Mouse (Mus musculus) MEL (cell line): ENCODE data around the gene Senp3. TPM values are rescaled to one million over a fixed set of nuclear protein-coding genes. Genes with fewer than 3 reads are reported as not detected.

Source experiments
- DNase-seq: peaks from one replicate; pipeline ENCODE4 v3.0.0; 2011; ENCODE audit warnings: low read depth, low spot score
- H3K27ac ChIP-seq: 2 replicates; pipeline ENCODE4 v1.5.1; 2012; ENCODE audit warnings: low read depth, mild to moderate bottlenecking, control low read depth, low read length, moderate library complexity; ENCODE audit not compliant: control insufficient read depth
- H3K27me3 ChIP-seq, 2 experiments: fragments of 150-350 bp in 1 of 2; sonication (generic) in 1 of 2; 2 replicates each; pipeline ENCODE4 v1.6.1; 2012; ENCODE audit warnings: low read length in 2 of 2, mild to moderate bottlenecking in 2 of 2, improper control_type of control experiment in 1 of 2, moderate library complexity in 1 of 2; ENCODE audit not compliant: insufficient read depth in 2 of 2, control insufficient read depth in 1 of 2
- H3K36me3 ChIP-seq, 2 experiments: 2 replicates each; pipeline ENCODE4 v1.6.1; 2012 to 2014; ENCODE audit warnings: low read length in 2 of 2, improper control_type of control experiment in 1 of 2, inconsistent platforms in 1 of 2, mild to moderate bottlenecking in 1 of 2; ENCODE audit not compliant: insufficient read depth in 2 of 2, control insufficient read depth in 1 of 2
- H3K4me1 ChIP-seq, 2 experiments: fragments of 150-350 bp in 1 of 2; sonication (generic) in 1 of 2; 2 replicates each; pipeline ENCODE4 v1.6.1; 2012; ENCODE audit warnings: low read length in 2 of 2, improper control_type of control experiment in 1 of 2, mild to moderate bottlenecking in 1 of 2; ENCODE audit not compliant: insufficient read depth in 2 of 2, control insufficient read depth in 1 of 2
- H3K4me3 ChIP-seq, 2 experiments: fragments of 150-350 bp in 1 of 2; sonication (generic) in 1 of 2; 2 replicates each; pipeline ENCODE4 v1.5.1; 2012; ENCODE audit warnings: low read depth in 2 of 2, low read length in 2 of 2, mild to moderate bottlenecking in 2 of 2, moderate library complexity in 2 of 2, control low read depth in 1 of 2, improper control_type of control experiment in 1 of 2; ENCODE audit not compliant: control insufficient read depth in 1 of 2, insufficient read depth in 1 of 2
- H3K79me2 ChIP-seq: 2 replicates; pipeline ENCODE4 v1.6.1; 2012; ENCODE audit warnings: mild to moderate bottlenecking, low read length, moderate library complexity; ENCODE audit not compliant: control insufficient read depth, poor library complexity, insufficient read depth
- H3K9ac ChIP-seq: 2 replicates; pipeline ENCODE4 v1.6.1; 2012; ENCODE audit warnings: low read depth, mild to moderate bottlenecking, control low read depth, low read length, moderate library complexity; ENCODE audit not compliant: control insufficient read depth, poor library complexity, severe bottlenecking
- H3K9me3 ChIP-seq: fragments of 150-350 bp; sonication (generic); replicated peaks from 2 replicates; pipeline ENCODE4 v1.6.1; 2012; ENCODE audit warnings: mild to moderate bottlenecking, low read length, improper control_type of control experiment, moderate library complexity; ENCODE audit not compliant: insufficient read depth
- CHD1 ChIP-seq: IDR thresholded peaks from 2 replicates; pipeline ENCODE4 v1.6.1; 2012; ENCODE audit warnings: low read depth, mild to moderate bottlenecking, inconsistent platforms, low read length, improper control_type of control experiment
- CTCF ChIP-seq, 3 experiments: IDR thresholded peaks in 2 of 3; conservative IDR thresholded peaks in 1 of 3; 2 replicates each; pipeline ENCODE4 v1.5.1; 2011 to 2012; ENCODE audit warnings: low read length in 3 of 3, low read depth in 2 of 3, mild to moderate bottlenecking in 2 of 3, improper control_type of control experiment in 1 of 3, inconsistent platforms in 1 of 3, mixed read lengths in 1 of 3, moderate library complexity in 1 of 3; ENCODE audit not compliant: control insufficient read depth in 1 of 3, insufficient read depth in 1 of 3, poor library complexity in 1 of 3, severe bottlenecking in 1 of 3
- ETS1 ChIP-seq: IDR thresholded peaks from 2 replicates; pipeline ENCODE4 v1.6.1; 2012; ENCODE audit warnings: low read depth, mild to moderate bottlenecking, inconsistent platforms, low read length, improper control_type of control experiment, moderate library complexity
- JUND ChIP-seq: IDR thresholded peaks from 2 replicates; pipeline ENCODE4 v1.6.1; 2011; ENCODE audit warnings: low read depth, mild to moderate bottlenecking, improper control_type of control experiment, low read length
- KAT2A ChIP-seq: conservative IDR thresholded peaks from 2 replicates; pipeline ENCODE4 v1.6.1; 2012; ENCODE audit warnings: low read depth, low read length, improper control_type of control experiment, inconsistent platforms
- MAFK ChIP-seq: IDR thresholded peaks from 2 replicates; pipeline ENCODE4 v1.6.1; 2011; ENCODE audit warnings: low read depth, mild to moderate bottlenecking, low read length, improper control_type of control experiment, borderline replicate concordance
- MAX ChIP-seq: IDR thresholded peaks from 2 replicates; pipeline ENCODE4 v1.6.1; 2011; ENCODE audit warnings: low read length, improper control_type of control experiment
- MXI1 ChIP-seq: IDR thresholded peaks from 2 replicates; pipeline ENCODE4 v1.6.1; 2011; ENCODE audit warnings: mild to moderate bottlenecking, low read depth, low read length, improper control_type of control experiment
- NELFE ChIP-seq: IDR thresholded peaks from 2 replicates; pipeline ENCODE4 v1.6.1; 2011; ENCODE audit warnings: low read depth, low read length, improper control_type of control experiment
- NRF1 ChIP-seq: IDR thresholded peaks from 2 replicates; pipeline ENCODE4 v1.6.1; 2014; ENCODE audit warnings: low read depth, mild to moderate bottlenecking, inconsistent platforms, low read length, improper control_type of control experiment, moderate library complexity; ENCODE audit not compliant: poor library complexity, insufficient read depth, severe bottlenecking
- POLR2A ChIP-seq, 2 experiments: IDR thresholded peaks; 2 replicates each; pipeline ENCODE4 v1.6.1; 2011 to 2012; ENCODE audit warnings: low read length in 2 of 2, mild to moderate bottlenecking in 2 of 2, control low read depth in 1 of 2, improper control_type of control experiment in 1 of 2, low read depth in 1 of 2, moderate library complexity in 1 of 2; ENCODE audit not compliant: control insufficient read depth in 1 of 2, insufficient read depth in 1 of 2, poor library complexity in 1 of 2
- RAD21 ChIP-seq: IDR thresholded peaks from 2 replicates; pipeline ENCODE4 v1.6.1; 2011; ENCODE audit warnings: mild to moderate bottlenecking, low read depth, low read length, improper control_type of control experiment
- SMC3 ChIP-seq: IDR thresholded peaks from 2 replicates; pipeline ENCODE4 v1.6.1; 2011; ENCODE audit warnings: low read depth, low read length, improper control_type of control experiment
- TCF12 ChIP-seq: IDR thresholded peaks from 2 replicates; pipeline ENCODE4 v1.6.1; 2014; ENCODE audit warnings: low read depth, mild to moderate bottlenecking, inconsistent platforms, low read length, improper control_type of control experiment, moderate library complexity
- USF1 ChIP-seq: IDR thresholded peaks from 2 replicates; pipeline ENCODE4 v1.6.1; 2014; ENCODE audit warnings: low read depth, mild to moderate bottlenecking, inconsistent platforms, low read length, improper control_type of control experiment, moderate library complexity
- USF2 ChIP-seq, 2 experiments: IDR thresholded peaks; 2 replicates each; pipeline ENCODE4 v1.6.1; 2011 to 2012; ENCODE audit warnings: improper control_type of control experiment in 2 of 2, low read length in 2 of 2, borderline replicate concordance in 1 of 2, inconsistent platforms in 1 of 2, low read depth in 1 of 2, mild to moderate bottlenecking in 1 of 2; ENCODE audit not compliant: insufficient read depth in 1 of 2
- ZC3H11A ChIP-seq: IDR thresholded peaks from 2 replicates; pipeline ENCODE4 v1.6.1; 2012; ENCODE audit warnings: low read depth, mild to moderate bottlenecking, inconsistent platforms, low read length, improper control_type of control experiment
- ZKSCAN1 ChIP-seq: IDR thresholded peaks from 2 replicates; pipeline ENCODE4 v1.6.1; 2012; ENCODE audit warnings: low read depth, mild to moderate bottlenecking, inconsistent platforms, low read length, improper control_type of control experiment, moderate library complexity
- ZNF384 ChIP-seq: IDR thresholded peaks from 2 replicates; pipeline ENCODE4 v1.6.1; 2012; ENCODE audit warnings: low read depth, mild to moderate bottlenecking, inconsistent platforms, low read length, improper control_type of control experiment
- polyA plus RNA-seq, 2 experiments: library from polyadenylated mRNA; stranded (reverse) in 1 of 2; unstranded in 1 of 2; fragments of >175 nt in 1 of 2; fragments of >200 nt in 1 of 2; gene quantifications; 2 replicates each; pipeline versions ENCODE4 v1.2.1 to v1.2.4; 2012; ENCODE audit warnings: low replicate concordance in 2 of 2, low read depth in 1 of 2; ENCODE audit not compliant: insufficient read length in 2 of 2, insufficient read depth in 1 of 2, missing spikeins in 1 of 2
- total RNA-seq: library from RNA; depleted of rRNA; stranded (reverse); fragments of 300-350 nt; gene quantifications from 2 replicates; pipeline ENCODE4 v1.2.3, GENCODE M21; 2012

Gene Senp3
- total and polyA plus RNA-seq, 3 experiments, result 147 to 890 (median 171) TPM

GRCm38 (mm10) chr11:69716953-69717352 lies 35.1 kb upstream of the Senp3 start:
- no peak overlapping the region for H3K27ac ChIP-seq

GRCm38 (mm10) chr11:69715929-69716328 lies 34.0 kb upstream of the Senp3 start:
- H3K27me3 ChIP-seq, result no peaks in the 10 kb centered on the region
- H3K79me2 ChIP-seq, result no peaks in the 10 kb centered on the region
- peaks cover 0 to 3% of the 10 kb centered on the region in 2 experiments; a peak in 1 of 4 replicates for H3K36me3 ChIP-seq
- no peak overlapping the region for H3K27ac ChIP-seq
- no peak for DNase-seq
- peaks cover 0 to 5% of the 10 kb centered on the region in 2 experiments; a peak in 1 of 4 replicates for H3K4me1 ChIP-seq
- no peak overlapping the region for H3K9ac ChIP-seq
- TF ChIP-seq MXI1 (0 out of 2 replicates have a peak, but pooled peaks have one; percentile 12), NELFE (no peak), MAX (peak; percentile 37; the same call in 1 of the 2 replicates)
- H3K9me3 ChIP-seq, result no peaks in the 10 kb centered on the region
- no peak overlapping the region for H3K4me3 ChIP-seq

More at GRCm38 (mm10) chr11:69716953-69717352, 35.1 kb upstream of the Senp3 start:
- Histone ChIP-seq H3K9ac (no peak overlapping the region), H3K27me3 (no peaks in the 10 kb centered on the region), H3K4me3 (no peak overlapping the region), H3K36me3 (peaks cover 0 to 3% of the 10 kb centered on the region in 2 experiments; a peak in 1 of 4 replicates), H3K4me1 (peaks cover 0 to 5% of the 10 kb centered on the region in 2 experiments; a peak in 1 of 4 replicates), H3K79me2 (no peaks in the 10 kb centered on the region), H3K9me3 (no peaks in the 10 kb centered on the region)
- no peak for DNase-seq
- no peak for TF ChIP-seq ZNF384
- no peak for TF ChIP-seq CHD1
- TF ChIP-seq CTCF (IDR thresholded peaks at IDR 0.05 in 2 of 3, conservative IDR thresholded peaks at IDR 0.05 in 1 of 3; ENCODE audit: control insufficient read depth in 1 of 3, insufficient read depth in 1 of 3, low read depth in 2 of 3, low read length in 3 of 3, poor library complexity in 1 of 3, severe bottlenecking in 1 of 3), result 0 out of 6 replicates have a peak, but pooled peaks of 1 of the 3 experiments have one; percentile 20
- no peak for TF ChIP-seq NRF1
- no peak for TF ChIP-seq USF1

GRCm38 (mm10) chr11:69715482-69715881 lies 33.6 kb upstream of the Senp3 start:
- Histone ChIP-seq H3K27me3 (no peaks in the 10 kb centered on the region), H3K4me3 (no peak overlapping the region), H3K79me2 (no peaks in the 10 kb centered on the region), H3K9ac (no peak overlapping the region), H3K36me3 (peaks cover 0 to 3% of the 10 kb centered on the region in 2 experiments; a peak in 1 of 4 replicates), H3K27ac (no peak overlapping the region), H3K4me1 (peaks cover 0 to 5% of the 10 kb centered on the region in 2 experiments; a peak in 1 of 4 replicates), H3K9me3 (no peaks in the 10 kb centered on the region)
- peak; percentile 66 for DNase-seq
- TF ChIP-seq SMC3, result peak; percentile 59
- TF ChIP-seq JUND, result no peak
- no peak for TF ChIP-seq USF2 (IDR thresholded peaks at IDR 0.05; ENCODE audit: borderline replicate concordance in 1 of 2, insufficient read depth in 1 of 2, low read depth in 1 of 2, low read length in 2 of 2)
- 0 out of 2 replicates have a peak, but pooled peaks have one; percentile 36 for TF ChIP-seq MXI1
- TF ChIP-seq KAT2A, result no peak
- no peak for TF ChIP-seq CHD1
- no peak for TF ChIP-seq ETS1
- TF ChIP-seq CTCF (IDR thresholded peaks at IDR 0.05 in 2 of 3, conservative IDR thresholded peaks at IDR 0.05 in 1 of 3; ENCODE audit: control insufficient read depth in 1 of 3, insufficient read depth in 1 of 3, low read depth in 2 of 3, low read length in 3 of 3, poor library complexity in 1 of 3, severe bottlenecking in 1 of 3), result peak; percentile 73 to 87 (median 75)
- TF ChIP-seq POLR2A (IDR thresholded peaks at IDR 0.05; ENCODE audit: control insufficient read depth in 1 of 2, insufficient read depth in 1 of 2, low read depth in 1 of 2, low read length in 2 of 2, poor library complexity in 1 of 2), result no peak
- TF ChIP-seq TCF12, result no peak
- peak; percentile 74 for TF ChIP-seq RAD21
- TF ChIP-seq ZKSCAN1, result no peak
- peak; percentile 41 for TF ChIP-seq ZC3H11A
- TF ChIP-seq MAFK, result no peak
